Mouse (Mus musculus): ENCODE measurements around the gene Tsc22d2.

- TF ChIP-seq CTCF (IDR thresholded peaks at IDR 0.05; ENCODE audit: low read depth) = no peak
- TF ChIP-seq EP300 (IDR thresholded peaks at IDR 0.05; ENCODE audit: low read depth) = no peak
Measured at GRCm38 (mm10) chr3:58366756-58367155, 47.8 kb upstream of the Tsc22d2 start.

Measured in liver, postnatal 0 days (tissue).